Mouse (Mus musculus) stomach, postnatal 0 days (tissue): ENCODE measurements around the gene Atl1.

ENCODE experiments used
- CTCF ChIP-seq: IDR thresholded peaks from 2 replicates; pipeline ENCODE4 v1.5.1; 2016; ENCODE audit warnings: antibody characterized with exemption, low read depth, mild to moderate bottlenecking, moderate library complexity
- EP300 ChIP-seq: optimal IDR thresholded peaks from 2 replicates; pipeline ENCODE3; 2016; ENCODE audit warnings: antibody characterized with exemption

GRCm38 (mm10) chr12:69879739-69880138 lies 12.7 kb upstream of the Atl1 start:
- TF ChIP-seq EP300 (no peak), CTCF (no peak)
